Mouse (Mus musculus): ENCODE data around the gene Ndufb7. TPM values are rescaled to one million over a fixed set of nuclear protein-coding genes. Genes with fewer than 3 reads are reported as not detected.

Ndufb7 gene
- polyA plus RNA-seq, 1 experiment from 2014 or later, result 253 TPM

GRCm38 (mm10) chr8:83578131-83579055, 11.9 kb downstream of the Ndufb7 start:
- Histone ChIP-seq H3K4me3 (no peak overlapping the region), H3K4me2 (no peak overlapping the region), H3K27me3 (no peaks in the 10 kb centered on the region), H3K36me3 (peaks cover 12% of the 10 kb centered on the region; the same call in 1 of the 2 replicates), H3K9me3 (no peaks in the 10 kb centered on the region), H3K4me1 (peaks cover 67% of the 10 kb centered on the region), H3K9ac (no peak overlapping the region), H3K27ac (no peak overlapping the region)
- no peak for ATAC-seq (ENCODE audit: insufficient number of reproducible peaks, low FRiP score, low TSS enrichment, low read depth)
- WGBS, result 73% methylated on average over 17 of the region's 17 CpGs

- peaks cover 9% of the 10 kb centered on the region for H3K36me3 ChIP-seq
- ATAC-seq (ENCODE audit: insufficient number of reproducible peaks, low FRiP score, low TSS enrichment, low read depth), result no peak
- no peak overlapping the region for H3K27ac ChIP-seq
- no peaks in the 10 kb centered on the region for H3K27me3 ChIP-seq
- H3K4me3 ChIP-seq, result no peak overlapping the region
- H3K4me1 ChIP-seq, result peaks cover 55% of the 10 kb centered on the region
- WGBS, result 78% methylated on average over 8 of the region's 8 CpGs
- H3K4me2 ChIP-seq, result no peak overlapping the region
- no peaks in the 10 kb centered on the region for H3K9me3 ChIP-seq
- H3K9ac ChIP-seq, result no peak overlapping the region
These were observed 13.2 kb downstream of the Ndufb7 start for GRCm38 (mm10) chr8:83579676-83580075.

- no peak overlapping the region for H3K4me3 ChIP-seq
- ATAC-seq (ENCODE audit: insufficient number of reproducible peaks, low FRiP score, low TSS enrichment, low read depth), result no peak
- no peaks in the 10 kb centered on the region for H3K9me3 ChIP-seq
- 87% methylated on average over 8 of the region's 8 CpGs for WGBS
- H3K4me2 ChIP-seq, result no peak overlapping the region
- H3K27ac ChIP-seq, result no peak overlapping the region
- H3K4me1 ChIP-seq, result peaks cover 49% of the 10 kb centered on the region
- no peak overlapping the region for H3K9ac ChIP-seq
- no peaks in the 10 kb centered on the region for H3K27me3 ChIP-seq
- H3K36me3 ChIP-seq, result peaks cover 18% of the 10 kb centered on the region
These were observed 14.4 kb downstream of the Ndufb7 start for GRCm38 (mm10) chr8:83580826-83581225.

GRCm38 (mm10) chr8:83582226-83582625, 15.8 kb downstream of the Ndufb7 start:
- Histone ChIP-seq H3K4me2 (no peak overlapping the region), H3K27ac (no peak overlapping the region), H3K9me3 (no peaks in the 10 kb centered on the region), H3K36me3 (peaks cover 18% of the 10 kb centered on the region), H3K4me3 (no peak overlapping the region), H3K4me1 (peaks cover 40% of the 10 kb centered on the region), H3K27me3 (no peaks in the 10 kb centered on the region), H3K9ac (no peak overlapping the region)
- 77% methylated on average over 8 of the region's 8 CpGs for WGBS
- ATAC-seq (ENCODE audit: insufficient number of reproducible peaks, low FRiP score, low TSS enrichment, low read depth), result no peak

GRCm38 (mm10) chr8:83583236-83583635, 16.8 kb downstream of the Ndufb7 start:
- WGBS, result 85% methylated on average over 15 of the region's 15 CpGs
- Histone ChIP-seq H3K27me3 (no peaks in the 10 kb centered on the region), H3K4me1 (peaks cover 34% of the 10 kb centered on the region), H3K36me3 (peaks cover 18% of the 10 kb centered on the region), H3K4me2 (no peak overlapping the region), H3K4me3 (no peak overlapping the region), H3K9ac (no peak overlapping the region; the same call in 1 of the 2 replicates), H3K27ac (no peak overlapping the region), H3K9me3 (no peaks in the 10 kb centered on the region)
- no peak for ATAC-seq (ENCODE audit: insufficient number of reproducible peaks, low FRiP score, low TSS enrichment, low read depth)

GRCm38 (mm10) chr8:83584771-83585170, 18.3 kb downstream of the Ndufb7 start:
- Histone ChIP-seq H3K27me3 (no peaks in the 10 kb centered on the region), H3K27ac (no peak overlapping the region), H3K9me3 (no peaks in the 10 kb centered on the region), H3K9ac (no peak overlapping the region), H3K4me3 (no peak overlapping the region), H3K4me2 (no peak overlapping the region), H3K36me3 (peaks cover 24% of the 10 kb centered on the region), H3K4me1 (peaks cover 25% of the 10 kb centered on the region)
- ATAC-seq (ENCODE audit: insufficient number of reproducible peaks, low FRiP score, low TSS enrichment, low read depth), result no peak
- 91% methylated on average over 1 of the region's 1 CpGs for WGBS

GRCm38 (mm10) chr8:83585333-83585732, 18.9 kb downstream of the Ndufb7 start:
- Histone ChIP-seq H3K4me2 (no peak overlapping the region), H3K36me3 (peaks cover 24% of the 10 kb centered on the region), H3K27me3 (no peaks in the 10 kb centered on the region), H3K4me3 (no peak overlapping the region), H3K9me3 (no peaks in the 10 kb centered on the region), H3K4me1 (peaks cover 23% of the 10 kb centered on the region), H3K27ac (no peak overlapping the region), H3K9ac (no peak overlapping the region)
- no peak for ATAC-seq (ENCODE audit: insufficient number of reproducible peaks, low FRiP score, low TSS enrichment, low read depth)
- WGBS, result 69% methylated on average over 3 of the region's 3 CpGs

GRCm38 (mm10) chr8:83587644-83588043, 21.2 kb downstream of the Ndufb7 start:
- no peak overlapping the region for H3K4me2 ChIP-seq
- ATAC-seq (ENCODE audit: insufficient number of reproducible peaks, low FRiP score, low TSS enrichment, low read depth), result no peak
- H3K9ac ChIP-seq, result no peak overlapping the region
- no peak overlapping the region for H3K4me3 ChIP-seq
- H3K9me3 ChIP-seq, result no peaks in the 10 kb centered on the region
- WGBS, result 72% methylated on average over 6 of the region's 6 CpGs
- peaks cover 24% of the 10 kb centered on the region for H3K36me3 ChIP-seq
- peaks cover 30% of the 10 kb centered on the region for H3K4me1 ChIP-seq
- no peak overlapping the region for H3K27ac ChIP-seq
- H3K27me3 ChIP-seq, result no peaks in the 10 kb centered on the region

- Histone ChIP-seq H3K36me3 (peaks cover 19% of the 10 kb centered on the region), H3K27me3 (no peaks in the 10 kb centered on the region), H3K4me2 (no peak overlapping the region), H3K27ac (no peak overlapping the region), H3K9me3 (no peaks in the 10 kb centered on the region), H3K9ac (no peak overlapping the region), H3K4me3 (no peak overlapping the region), H3K4me1 (peaks cover 32% of the 10 kb centered on the region)
- 89% methylated on average over 5 of the region's 5 CpGs for WGBS
- ATAC-seq (ENCODE audit: insufficient number of reproducible peaks, low FRiP score, low TSS enrichment, low read depth), result no peak
These were observed 22.4 kb downstream of the Ndufb7 start for GRCm38 (mm10) chr8:83588886-83589285.

- Histone ChIP-seq H3K9ac (no peak overlapping the region), H3K27me3 (no peaks in the 10 kb centered on the region), H3K9me3 (no peaks in the 10 kb centered on the region), H3K36me3 (peaks cover 9% of the 10 kb centered on the region; the same call in 1 of the 2 replicates), H3K4me3 (no peak overlapping the region), H3K27ac (no peak overlapping the region), H3K4me2 (no peak overlapping the region), H3K4me1 (peaks cover 33% of the 10 kb centered on the region)
- ATAC-seq (ENCODE audit: insufficient number of reproducible peaks, low FRiP score, low TSS enrichment, low read depth), result no peak
- WGBS, result 81% methylated on average over 7 of the region's 7 CpGs
These were observed 24.1 kb downstream of the Ndufb7 start for GRCm38 (mm10) chr8:83590488-83591023.

GRCm38 (mm10) chr8:83592682-83593081, 26.2 kb downstream of the Ndufb7 start:
- peak overlapping the region; percentile 77 for H3K4me3 ChIP-seq
- H3K4me1 ChIP-seq, result peaks cover 27% of the 10 kb centered on the region
- H3K9ac ChIP-seq, result peak overlapping the region; percentile 35
- H3K27me3 ChIP-seq, result no peaks in the 10 kb centered on the region
- H3K4me2 ChIP-seq, result peak overlapping the region; percentile 63
- WGBS, result 46% methylated on average over 3 of the region's 3 CpGs
- H3K36me3 ChIP-seq, result peaks cover 6% of the 10 kb centered on the region; the same call in 1 of the 2 replicates
- no peak for ATAC-seq (ENCODE audit: insufficient number of reproducible peaks, low FRiP score, low TSS enrichment, low read depth)
- peak overlapping the region; percentile 33 for H3K27ac ChIP-seq
- H3K9me3 ChIP-seq, result no peaks in the 10 kb centered on the region
